Mouse (Mus musculus): ENCODE data around the gene Cdk6. TPM values are rescaled to one million over a fixed set of nuclear protein-coding genes. Genes with fewer than 3 reads are reported as not detected.
"Not testable (repeated sequence)": the region's sequence is repeated elsewhere in the genome, so short reads cannot be mapped to it uniquely, and the experiment has no call there.

The Cdk6 gene
- polyA plus RNA-seq, 1 experiment: 2.0 TPM

DNA sequence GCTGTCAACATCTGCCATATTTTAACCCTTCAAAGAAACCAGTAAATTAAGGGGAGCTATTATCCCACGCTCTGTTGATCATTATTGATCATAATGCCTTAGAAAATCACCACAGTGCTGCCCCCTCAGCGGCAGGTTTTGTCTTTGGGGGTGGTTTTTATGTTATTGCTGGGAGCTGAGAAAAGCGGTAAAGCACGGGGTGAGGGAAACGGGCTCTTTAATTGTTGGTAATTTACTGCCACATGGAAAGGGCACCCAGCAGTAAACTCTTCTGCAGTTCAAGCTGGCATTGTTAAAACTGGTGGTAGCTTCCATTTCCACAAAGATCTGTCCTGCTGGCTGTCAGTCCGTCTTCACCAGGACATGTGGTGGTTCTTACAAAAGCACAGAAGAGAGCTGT is 64.2 kb downstream of the Cdk6 start:
- H3K4me1 ChIP-seq (ENCODE audit: control insufficient read depth, insufficient read depth, low read length): no peaks in the 10 kb centered on the region
- TF ChIP-seq CTCF (IDR thresholded peaks at IDR 0.05; ENCODE audit: extremely low read depth, insufficient read depth, low read length) (no peak), POLR2A (IDR thresholded peaks at IDR 0.05; ENCODE audit: extremely low read depth, insufficient read depth, low read length) (no peak)
- H3K4me3 ChIP-seq (ENCODE audit: insufficient read depth, low read length): no peak overlapping the region
- H3K27ac ChIP-seq (ENCODE audit: insufficient read depth, low read length): no peak overlapping the region

DNA sequence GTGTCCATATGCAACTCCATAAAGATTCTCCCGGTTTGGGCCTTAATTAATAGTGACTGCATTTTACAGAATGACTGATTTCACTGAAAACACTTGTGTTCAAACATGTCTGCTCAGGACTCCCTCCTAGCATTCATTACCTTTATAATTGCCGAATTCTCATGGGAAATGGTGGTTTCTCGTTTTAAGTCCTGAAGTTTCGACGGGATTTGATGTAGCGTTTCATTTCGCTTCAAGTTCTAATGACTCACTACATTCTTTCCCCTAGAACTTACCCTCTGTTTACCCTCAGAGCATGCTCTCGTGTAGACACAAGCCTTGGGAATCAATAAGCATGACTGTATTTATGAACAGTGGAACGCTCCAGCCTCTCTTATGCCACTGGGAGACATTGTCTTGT is 66.6 kb downstream of the Cdk6 start:
- no peak overlapping the region for H3K27ac ChIP-seq (ENCODE audit: insufficient read depth, low read length)
- H3K4me3 ChIP-seq (ENCODE audit: insufficient read depth, low read length): no peak overlapping the region
- TF ChIP-seq POLR2A (IDR thresholded peaks at IDR 0.05; ENCODE audit: extremely low read depth, insufficient read depth, low read length) (no peak), CTCF (IDR thresholded peaks at IDR 0.05; ENCODE audit: extremely low read depth, insufficient read depth, low read length) (no peak)
- no peaks in the 10 kb centered on the region for H3K4me1 ChIP-seq (ENCODE audit: control insufficient read depth, insufficient read depth, low read length)

DNA sequence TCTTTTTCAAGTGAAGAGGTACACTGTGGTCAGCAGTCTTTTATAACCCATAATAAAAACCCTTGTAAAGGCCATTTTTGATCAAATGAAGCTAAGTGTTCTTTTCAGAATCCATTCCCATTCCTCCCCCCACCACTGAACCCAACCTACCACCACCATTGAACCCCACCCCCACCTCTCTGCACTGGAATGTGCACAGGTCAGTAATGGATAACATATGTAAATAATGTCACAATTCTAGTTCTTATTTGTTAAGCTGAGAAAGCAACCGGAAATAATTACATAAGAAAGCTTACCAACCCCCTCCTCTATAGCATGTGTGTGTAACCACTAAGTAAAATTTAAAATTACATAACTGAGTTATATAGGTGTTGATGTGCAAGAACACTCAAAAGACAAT is 76.9 kb downstream of the Cdk6 start:
- not testable (repeated sequence) for H3K4me1 ChIP-seq (ENCODE audit: control insufficient read depth, insufficient read depth, low read length)

DNA sequence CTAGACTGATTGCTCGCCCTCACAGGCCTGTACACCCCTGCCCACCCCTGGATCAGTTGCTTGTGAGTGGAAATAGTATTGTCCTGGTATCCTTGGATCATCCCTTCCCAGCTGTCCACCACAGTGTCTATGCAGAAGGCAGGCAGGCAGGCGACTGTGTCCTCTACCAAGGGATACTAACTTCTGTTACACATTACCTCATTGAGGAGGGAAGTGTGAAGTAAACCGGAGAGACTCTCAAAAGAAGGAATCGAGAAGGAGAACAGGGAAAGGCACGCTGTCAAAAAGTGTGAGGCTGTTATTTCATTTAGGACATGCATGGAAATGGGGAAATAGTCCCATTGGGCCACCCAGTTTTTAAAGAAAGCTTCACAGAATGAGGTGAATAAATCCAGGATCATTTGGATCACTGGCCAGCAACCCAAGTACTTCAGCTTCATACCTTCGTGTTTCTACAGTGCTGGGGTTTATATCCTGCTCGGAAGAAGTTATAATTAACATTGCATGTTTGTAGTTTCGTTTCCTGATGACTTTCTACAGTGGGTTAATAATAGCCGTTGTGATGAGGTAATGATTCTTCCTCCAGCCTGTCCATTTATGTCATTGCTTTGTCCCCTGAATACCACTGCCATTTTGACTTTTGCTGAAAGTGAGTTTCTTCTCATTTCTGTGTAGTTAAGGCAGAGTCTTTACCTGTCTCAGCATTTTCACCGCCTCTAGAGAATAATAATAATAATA is 79.0 kb downstream of the Cdk6 start:
- no peak overlapping the region for H3K4me3 ChIP-seq (ENCODE audit: insufficient read depth, low read length)
- H3K27ac ChIP-seq (ENCODE audit: insufficient read depth, low read length): no peak overlapping the region
- TF ChIP-seq CTCF (IDR thresholded peaks at IDR 0.05; ENCODE audit: extremely low read depth, insufficient read depth, low read length) (no peak), POLR2A (IDR thresholded peaks at IDR 0.05; ENCODE audit: extremely low read depth, insufficient read depth, low read length) (no peak)
- no peaks in the 10 kb centered on the region for H3K4me1 ChIP-seq (ENCODE audit: control insufficient read depth, insufficient read depth, low read length)

More for the DNA sequence above, 76.9 kb downstream of the Cdk6 start:
- not testable (repeated sequence) for H3K4me3 ChIP-seq (ENCODE audit: insufficient read depth, low read length); H3K27ac ChIP-seq (ENCODE audit: insufficient read depth, low read length)

DNA sequence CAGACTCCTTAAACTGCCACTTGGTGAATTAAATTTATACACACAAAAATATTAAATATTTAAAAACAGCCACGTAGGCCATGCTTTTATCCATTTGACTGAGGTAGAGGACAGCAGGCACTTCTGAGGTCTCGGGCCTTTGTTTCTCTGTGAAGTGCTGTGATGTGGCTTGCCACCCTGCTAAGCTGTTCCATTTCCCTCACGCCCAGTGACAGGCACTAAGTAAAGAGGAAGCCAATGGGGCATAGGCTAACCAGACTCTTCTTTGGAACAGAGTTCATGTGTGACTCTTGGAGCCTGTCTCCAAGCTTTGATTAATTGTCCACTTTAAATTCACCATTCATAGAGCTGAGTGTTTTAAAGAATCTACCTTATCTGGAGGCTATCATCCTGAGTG is 79.5 kb downstream of the Cdk6 start:
- H3K4me1 ChIP-seq (ENCODE audit: control insufficient read depth, insufficient read depth, low read length): no peaks in the 10 kb centered on the region
- H3K4me3 ChIP-seq (ENCODE audit: insufficient read depth, low read length): no peak overlapping the region
- TF ChIP-seq POLR2A (IDR thresholded peaks at IDR 0.05; ENCODE audit: extremely low read depth, insufficient read depth, low read length) (no peak), CTCF (IDR thresholded peaks at IDR 0.05; ENCODE audit: extremely low read depth, insufficient read depth, low read length) (no peak)

DNA sequence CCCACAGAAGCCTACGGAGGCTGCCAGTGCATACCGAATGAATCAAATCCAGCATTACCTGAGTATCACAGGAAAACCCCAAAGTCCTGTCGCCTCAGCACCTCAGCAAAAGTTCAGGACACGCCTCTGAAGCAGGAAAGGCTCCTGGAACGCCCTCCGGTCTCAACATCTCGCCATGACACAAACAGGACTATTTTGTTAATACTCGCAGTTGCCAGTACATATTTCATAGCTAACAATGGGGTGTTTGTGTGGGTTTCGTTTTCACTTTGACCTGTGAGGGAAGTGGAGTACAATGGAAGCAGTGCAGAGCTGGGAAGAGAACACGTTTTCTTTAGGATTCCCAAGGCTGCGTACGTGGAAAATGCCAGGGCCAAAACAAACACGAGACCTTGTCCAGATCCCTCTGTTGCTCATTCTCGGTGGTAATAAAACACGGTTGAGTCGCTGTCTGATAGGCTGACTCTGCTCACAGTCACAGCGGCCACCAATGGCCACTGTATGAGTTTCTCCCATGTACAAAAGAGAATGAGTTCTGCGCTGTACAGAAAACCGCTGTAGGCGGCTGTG is 91.9 kb downstream of the Cdk6 start:
- H3K27ac ChIP-seq (ENCODE audit: insufficient read depth, low read length): not testable (repeated sequence)
- H3K4me3 ChIP-seq (ENCODE audit: insufficient read depth, low read length): peak overlapping the region; percentile 28; the same call in 1 of the 2 replicates

More for the DNA sequence above, 79.5 kb downstream of the Cdk6 start:
- H3K27ac ChIP-seq (ENCODE audit: insufficient read depth, low read length): no peak overlapping the region

DNA sequence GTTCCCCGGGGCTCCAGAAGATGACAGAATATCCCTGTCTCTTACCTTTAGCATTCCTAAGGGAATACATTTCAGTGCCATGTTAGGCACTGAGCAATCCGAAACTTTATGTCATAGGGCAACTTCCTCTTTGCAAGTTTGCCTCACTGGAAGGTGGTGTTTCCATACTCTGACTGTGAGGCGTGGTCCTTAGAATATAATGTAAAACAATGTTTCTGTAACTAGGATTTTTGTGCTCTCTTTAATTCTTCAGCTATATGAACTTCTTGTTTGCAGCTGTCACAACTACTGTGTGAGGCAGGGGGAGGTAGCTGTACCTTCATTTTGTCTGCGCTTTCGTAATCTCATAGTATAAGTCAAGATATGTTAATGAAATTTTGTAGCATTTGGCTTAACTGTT is 92.8 kb downstream of the Cdk6 start:
- H3K4me1 ChIP-seq (ENCODE audit: control insufficient read depth, insufficient read depth, low read length); H3K27ac ChIP-seq (ENCODE audit: insufficient read depth, low read length); H3K4me3 ChIP-seq (ENCODE audit: insufficient read depth, low read length): not testable (repeated sequence)

More for the DNA sequence above, 91.9 kb downstream of the Cdk6 start:
- H3K4me1 ChIP-seq (ENCODE audit: control insufficient read depth, insufficient read depth, low read length): not testable (repeated sequence)

DNA sequence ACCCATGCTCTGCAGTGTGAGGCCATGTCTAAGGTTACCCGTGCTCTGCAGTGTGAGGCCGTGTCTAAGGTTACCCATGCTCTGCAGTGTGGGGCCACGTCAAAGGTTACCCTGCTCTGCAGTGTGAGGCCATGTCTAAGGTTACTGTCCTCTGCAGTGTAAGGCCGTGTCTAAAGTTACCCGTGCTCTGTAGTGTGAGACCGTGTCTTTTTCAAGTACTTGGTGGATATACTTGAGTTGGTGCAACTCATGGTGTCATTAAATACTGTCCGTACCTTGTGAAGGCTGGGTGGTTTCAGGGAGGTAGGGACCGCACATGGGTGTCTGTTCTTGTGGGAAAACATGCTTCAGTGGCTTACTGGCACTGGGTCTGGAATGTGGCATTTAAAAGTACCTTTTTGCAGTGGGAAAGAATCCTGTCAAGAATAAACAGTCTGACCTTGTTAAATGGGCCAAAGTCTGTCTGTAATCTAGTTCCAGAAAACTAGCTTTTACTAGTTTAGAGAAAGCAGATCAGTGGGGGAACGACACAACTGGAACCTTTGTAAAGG is 97.2 kb downstream of the Cdk6 start:
- H3K4me1 ChIP-seq (ENCODE audit: control insufficient read depth, insufficient read depth, low read length); H3K4me3 ChIP-seq (ENCODE audit: insufficient read depth, low read length); H3K27ac ChIP-seq (ENCODE audit: insufficient read depth, low read length): not testable (repeated sequence)

DNA sequence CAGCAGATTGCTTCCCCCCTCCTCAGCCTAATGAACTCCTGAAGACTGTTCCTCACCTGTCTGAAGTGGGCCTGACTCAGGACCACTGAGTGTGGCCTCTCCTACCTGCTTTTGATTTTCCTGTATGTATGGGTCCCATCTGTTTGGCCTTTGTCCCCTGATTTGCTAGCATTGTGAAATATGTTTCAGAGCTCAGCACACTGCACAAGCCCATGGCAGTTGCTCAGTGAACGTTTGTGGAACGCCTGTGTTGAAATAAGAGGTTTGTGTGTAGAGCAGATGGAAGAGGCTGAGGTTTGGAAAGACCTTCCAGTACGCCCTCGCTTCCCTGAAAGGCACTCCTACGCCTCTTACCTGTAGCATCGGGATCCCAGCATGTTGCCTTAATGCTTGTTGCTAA is 98.1 kb downstream of the Cdk6 start:
- not testable (repeated sequence) for H3K27ac ChIP-seq (ENCODE audit: insufficient read depth, low read length); H3K4me3 ChIP-seq (ENCODE audit: insufficient read depth, low read length); H3K4me1 ChIP-seq (ENCODE audit: control insufficient read depth, insufficient read depth, low read length)

DNA sequence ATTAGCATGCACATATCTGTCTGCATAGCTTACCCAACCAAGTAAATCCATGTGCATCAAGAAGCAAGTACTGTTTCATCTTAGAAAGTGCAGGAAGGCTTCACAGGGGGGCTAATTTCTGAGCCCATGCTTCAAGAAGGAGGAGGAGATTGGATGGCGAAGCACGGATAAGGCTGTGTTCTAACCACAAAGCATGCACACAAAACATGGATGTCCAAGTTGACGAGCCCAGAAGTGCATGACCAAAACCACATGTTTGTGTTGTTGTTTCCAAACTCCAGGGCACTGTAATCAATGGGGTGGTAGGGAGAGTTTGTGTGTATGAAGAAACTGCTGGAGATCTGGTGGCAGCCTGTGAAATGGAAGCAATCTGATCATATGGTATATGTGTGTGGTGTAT is 101.2 kb downstream of the Cdk6 start:
- H3K4me3 ChIP-seq (ENCODE audit: insufficient read depth, low read length); H3K4me1 ChIP-seq (ENCODE audit: control insufficient read depth, insufficient read depth, low read length); H3K27ac ChIP-seq (ENCODE audit: insufficient read depth, low read length): not testable (repeated sequence)

DNA sequence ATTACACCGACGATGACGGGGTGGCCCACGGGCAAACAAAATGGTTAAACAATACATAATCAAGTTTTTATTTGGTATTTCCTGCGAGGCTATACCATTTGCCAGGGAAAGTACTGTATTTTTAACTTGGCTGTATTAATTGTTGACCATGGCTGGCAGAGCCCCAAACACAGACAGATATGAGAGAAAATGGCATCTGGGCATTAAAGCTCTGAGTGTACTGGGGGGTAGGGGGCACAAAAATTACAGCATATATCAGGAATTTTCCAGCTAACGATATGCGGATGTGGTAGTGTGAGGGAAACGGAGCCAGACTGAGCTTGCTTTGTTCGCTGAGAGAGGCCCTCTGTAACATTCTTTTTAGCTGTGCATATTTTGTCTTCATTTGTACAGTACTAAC is 109.9 kb downstream of the Cdk6 start:
- not testable (repeated sequence) for H3K4me1 ChIP-seq (ENCODE audit: control insufficient read depth, insufficient read depth, low read length); H3K4me3 ChIP-seq (ENCODE audit: insufficient read depth, low read length); H3K27ac ChIP-seq (ENCODE audit: insufficient read depth, low read length)

DNA sequence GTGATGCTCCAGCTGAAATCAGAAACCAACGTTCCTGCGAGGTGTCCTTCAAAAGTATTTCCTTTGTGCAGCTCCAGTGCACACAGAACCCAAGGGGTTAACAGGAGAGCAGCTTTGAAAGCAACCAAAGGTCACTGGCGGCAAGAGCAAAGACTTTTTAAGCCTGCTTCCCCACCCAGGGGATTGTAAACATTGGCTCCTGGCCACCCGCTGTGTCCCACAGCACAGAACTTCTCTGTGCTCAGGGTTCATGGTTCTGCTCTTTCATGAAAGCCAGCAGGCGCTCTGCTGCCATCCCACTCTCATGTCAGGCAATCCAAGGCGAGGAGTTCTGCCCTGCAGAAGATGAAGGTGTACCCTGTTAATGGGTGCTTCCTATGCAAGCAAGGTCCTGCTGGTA is 112.7 kb downstream of the Cdk6 start:
- not testable (repeated sequence) for H3K4me3 ChIP-seq (ENCODE audit: insufficient read depth, low read length); H3K27ac ChIP-seq (ENCODE audit: insufficient read depth, low read length); H3K4me1 ChIP-seq (ENCODE audit: control insufficient read depth, insufficient read depth, low read length)

Data from cortical plate, adult 2 months (tissue).